Mouse (Mus musculus) R1 (cell line): ENCODE results near the gene Cers6.

Source experiments
- DNase-seq: peaks from one replicate; pipeline ENCODE4 v3.0.0-alpha.2; 2018; ENCODE audit warnings: low read depth, low spot score

The Cers6 gene

GRCm38 (mm10) chr2:68879071-68879651, 17.9 kb downstream of the Cers6 start:
- DNase-seq: no peak

- DNase-seq: no peak
Observed at GRCm38 (mm10) chr2:68884573-68884972, 23.3 kb downstream of the Cers6 start.

GRCm38 (mm10) chr2:68885206-68885605, 24.0 kb downstream of the Cers6 start:
- no peak for DNase-seq

GRCm38 (mm10) chr2:68885766-68886496, 24.7 kb downstream of the Cers6 start:
- DNase-seq: peak; percentile 88

GRCm38 (mm10) chr2:68886661-68887060, 25.4 kb downstream of the Cers6 start:
- peak; percentile 33 for DNase-seq

GRCm38 (mm10) chr2:68888094-68888705, 27.0 kb downstream of the Cers6 start:
- no peak for DNase-seq

- peak; percentile 65 for DNase-seq
Observed at GRCm38 (mm10) chr2:68889661-68890170, 28.5 kb downstream of the Cers6 start.

GRCm38 (mm10) chr2:68892476-68892875, 31.2 kb downstream of the Cers6 start:
- DNase-seq: no peak

GRCm38 (mm10) chr2:68895044-68895764, 34.0 kb downstream of the Cers6 start:
- no peak for DNase-seq

- no peak for DNase-seq
Observed at GRCm38 (mm10) chr2:68896196-68896595, 35.0 kb downstream of the Cers6 start.

- DNase-seq: no peak
Observed at GRCm38 (mm10) chr2:68899770-68900521, 38.7 kb downstream of the Cers6 start.

GRCm38 (mm10) chr2:68900640-68901378, 39.6 kb downstream of the Cers6 start:
- no peak for DNase-seq

- no peak for DNase-seq
Observed at GRCm38 (mm10) chr2:68901708-68902107, 40.5 kb downstream of the Cers6 start.

- no peak for DNase-seq
Observed at GRCm38 (mm10) chr2:68902546-68902945, 41.3 kb downstream of the Cers6 start.

- DNase-seq: no peak
Observed at GRCm38 (mm10) chr2:68906921-68907320, 45.7 kb downstream of the Cers6 start.

- no peak for DNase-seq
Observed at GRCm38 (mm10) chr2:68907721-68908463, 46.7 kb downstream of the Cers6 start.

GRCm38 (mm10) chr2:68910727-68911126, 49.5 kb downstream of the Cers6 start:
- DNase-seq: no peak

GRCm38 (mm10) chr2:68911587-68912483, 50.6 kb downstream of the Cers6 start:
- DNase-seq: peak; percentile 81

- no peak for DNase-seq
Observed at GRCm38 (mm10) chr2:68915742-68916141, 54.5 kb downstream of the Cers6 start.
